Mouse (Mus musculus): ENCODE results near the gene Gm5741.

The Gm5741 gene

GRCm38 (mm10) chr8:85027922-85028321, 39.9 kb downstream of the Gm5741 start:
- DNase-seq (ENCODE audit: low spot score in 2 of 2), result no peak

DNA sequence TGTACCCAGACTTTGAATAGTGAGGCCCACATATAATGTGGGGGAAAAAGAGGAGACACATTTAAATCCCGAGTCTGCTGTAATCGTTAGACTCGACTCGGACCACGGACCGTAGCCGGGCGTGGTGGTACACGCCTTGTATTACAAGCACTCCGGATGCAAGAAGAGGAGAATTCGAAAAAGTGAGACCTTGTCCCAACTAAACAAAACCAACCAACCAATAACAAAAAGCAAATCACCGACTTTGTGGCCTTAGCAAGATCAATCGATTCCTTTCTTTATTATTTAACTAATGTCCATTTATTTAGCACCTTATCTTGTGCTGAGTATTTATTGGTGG, 40.3 kb downstream of the Gm5741 start:
- no peak for DNase-seq (ENCODE audit: low spot score in 2 of 2)

GRCm38 (mm10) chr8:85026670-85027515, 40.9 kb downstream of the Gm5741 start, which contains the start of gene Trir:
Gene Trir (plus strand): TSS chr8:85026823.
- DNase-seq (ENCODE audit: low spot score in 2 of 2), result peak; percentile 90 to 93

DNA sequence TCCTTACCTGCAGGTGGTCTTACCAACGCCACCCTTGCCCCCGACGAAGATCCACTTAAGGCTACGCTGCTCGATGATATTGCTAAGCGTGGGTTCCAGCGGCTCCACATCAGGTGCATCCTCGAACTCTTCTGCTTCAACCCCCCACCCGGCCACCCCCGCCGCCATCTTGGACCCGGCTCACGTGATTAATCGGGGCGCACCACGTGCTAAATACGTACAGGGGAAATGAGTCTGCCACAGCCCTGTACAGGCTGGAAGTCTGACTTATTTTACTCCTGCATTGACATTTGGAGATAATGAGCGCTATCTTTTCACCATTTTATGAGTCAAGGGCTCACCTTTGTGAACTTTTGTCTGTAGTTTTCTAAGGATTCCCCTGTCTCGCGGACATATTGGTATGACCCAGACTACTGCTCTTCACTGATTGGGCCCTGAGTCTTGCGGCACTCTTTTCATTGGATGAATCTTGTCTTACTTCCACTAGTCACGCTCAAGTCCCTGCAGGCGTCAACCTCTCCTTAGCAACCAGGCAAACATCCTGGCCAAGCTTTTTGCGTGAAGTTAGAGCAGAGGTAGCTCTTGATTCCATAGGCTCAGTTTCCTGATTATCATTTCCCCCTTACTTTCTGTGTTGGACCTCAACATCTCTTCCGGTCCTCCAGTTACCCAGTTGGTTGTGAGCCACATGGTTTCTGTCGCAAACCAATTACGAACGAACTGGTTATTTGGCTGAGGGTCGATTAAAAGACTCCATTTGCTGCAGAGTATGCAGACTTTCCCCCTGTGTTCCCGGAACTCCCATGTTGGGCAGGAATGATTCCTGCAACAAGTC, 42.5 kb downstream of the Gm5741 start, which contains the start of gene Asna1:
Asna1 (minus strand) TSS at position 184 of the 835 bp plus-strand sequence.
- peak; percentile 70 to 80 for DNase-seq (ENCODE audit: low spot score in 2 of 2)

DNA sequence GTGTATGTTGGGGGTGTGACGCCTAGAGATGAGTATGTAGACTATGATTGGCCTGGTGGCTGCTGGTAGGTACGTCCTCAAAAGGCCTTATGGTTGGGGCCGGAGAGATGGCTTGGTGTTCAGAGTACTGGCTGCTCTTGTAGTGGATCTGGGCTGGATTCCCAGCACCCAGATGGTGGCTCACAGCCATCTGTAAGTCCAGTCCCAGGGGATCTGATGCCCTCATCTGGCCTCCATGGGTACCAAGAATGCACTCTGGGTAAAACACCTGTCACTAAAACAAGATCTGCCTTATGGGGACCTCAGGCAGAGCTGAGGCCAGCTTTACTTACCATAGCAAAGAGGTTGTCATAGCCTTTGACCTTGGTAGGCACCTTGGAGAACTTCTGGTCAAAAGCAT, 43.9 kb downstream of the Gm5741 start:
- DNase-seq (ENCODE audit: low spot score in 2 of 2), result no peak

DNA sequence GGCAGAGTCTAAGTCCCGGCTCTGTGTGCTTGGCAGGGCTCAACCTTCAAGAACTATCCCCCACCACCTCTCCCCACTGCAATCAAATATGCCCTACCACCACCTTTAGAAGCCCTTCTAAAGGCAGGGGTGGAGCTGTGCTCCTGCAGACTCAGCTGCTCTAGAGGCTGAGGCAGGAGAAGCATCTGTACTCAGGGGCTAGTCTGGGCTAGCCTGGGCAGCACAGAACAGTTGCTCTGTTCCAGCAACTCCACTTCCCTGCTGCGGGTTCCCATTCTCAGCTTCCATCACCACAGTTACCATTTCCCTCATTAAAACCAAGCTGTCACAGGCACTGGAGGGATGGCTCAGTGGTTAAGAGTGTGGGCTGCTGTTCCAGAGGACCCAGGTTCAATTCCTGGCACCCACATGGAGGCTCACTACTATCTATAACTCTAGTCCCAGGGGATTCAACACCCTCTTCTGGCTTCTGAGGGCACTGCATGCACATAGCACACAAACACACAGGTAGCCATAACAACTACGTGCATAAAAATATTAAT, 46.2 kb downstream of the Gm5741 start:
- no peak for DNase-seq (ENCODE audit: low spot score in 2 of 2)

All from frontal cortex, postnatal 14 days (tissue).